Mouse (Mus musculus) large intestine, adult 2 months (tissue): ENCODE measurements at regions not wholly inside any gene's neighbourhood (a gene's known extent, or its start where the extent isn't known, plus 50 kb on each side); places are given as distances from the start of the nearest gene placed in this dataset.

Experiments used
- DNase-seq: peaks from one replicate; pipeline ENCODE4 v3.0.0-alpha.2; 2012; ENCODE audit warnings: low read depth, low spot score
- WGBS: fragments of 180-500 bp; shearing (Covaris S2); methylation state at CpG from one replicate; pipeline ENCODE4 v1.1.7; 2018; 5-methylcytosine and 5-hydroxymethylcytosine counted together

DNA sequence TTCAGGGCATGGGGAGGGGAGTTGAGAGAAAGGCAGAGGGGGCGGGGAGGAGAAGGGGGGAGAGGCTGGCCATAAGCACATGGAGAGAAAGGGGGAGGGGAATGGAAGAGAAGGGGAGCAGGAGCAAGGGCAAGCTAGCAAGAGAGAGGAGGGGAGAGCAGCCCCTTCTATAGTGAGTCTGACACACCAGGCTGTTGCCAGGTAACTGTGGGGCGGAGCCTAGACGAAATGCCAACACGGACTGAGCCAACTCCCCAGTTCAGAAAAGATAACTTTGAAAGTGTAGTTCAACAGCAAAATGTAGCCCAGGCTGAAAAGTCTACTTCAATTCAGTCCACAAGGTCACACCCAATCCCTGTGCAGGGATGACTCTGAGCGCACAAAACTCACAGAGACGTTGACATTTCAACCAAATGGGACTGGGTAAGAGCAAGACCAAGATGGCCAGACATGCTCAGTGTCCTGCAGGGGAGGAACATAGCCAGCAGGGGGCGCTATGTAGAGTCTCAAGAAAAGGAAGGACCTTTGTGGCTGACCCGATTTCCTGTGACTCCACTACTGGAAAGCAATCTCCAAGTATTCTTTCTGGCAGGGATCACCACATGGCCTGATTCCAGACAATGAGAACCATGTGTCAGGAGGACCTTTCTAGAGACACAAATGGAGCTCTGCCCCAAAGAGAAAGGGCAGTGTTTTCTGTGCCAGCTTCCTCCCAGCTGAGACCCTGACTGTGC is 140.7 kb upstream of the Slc35f3 start:
- 57% methylated on average over 8 of the region's 8 CpGs for WGBS
- DNase-seq = no peak

GRCm38 (mm10) chr8:126159485-126159884 is 138.9 kb upstream of the Slc35f3 start:
- DNase-seq = no peak
- 95% methylated on average over 4 of the region's 4 CpGs for WGBS

DNA sequence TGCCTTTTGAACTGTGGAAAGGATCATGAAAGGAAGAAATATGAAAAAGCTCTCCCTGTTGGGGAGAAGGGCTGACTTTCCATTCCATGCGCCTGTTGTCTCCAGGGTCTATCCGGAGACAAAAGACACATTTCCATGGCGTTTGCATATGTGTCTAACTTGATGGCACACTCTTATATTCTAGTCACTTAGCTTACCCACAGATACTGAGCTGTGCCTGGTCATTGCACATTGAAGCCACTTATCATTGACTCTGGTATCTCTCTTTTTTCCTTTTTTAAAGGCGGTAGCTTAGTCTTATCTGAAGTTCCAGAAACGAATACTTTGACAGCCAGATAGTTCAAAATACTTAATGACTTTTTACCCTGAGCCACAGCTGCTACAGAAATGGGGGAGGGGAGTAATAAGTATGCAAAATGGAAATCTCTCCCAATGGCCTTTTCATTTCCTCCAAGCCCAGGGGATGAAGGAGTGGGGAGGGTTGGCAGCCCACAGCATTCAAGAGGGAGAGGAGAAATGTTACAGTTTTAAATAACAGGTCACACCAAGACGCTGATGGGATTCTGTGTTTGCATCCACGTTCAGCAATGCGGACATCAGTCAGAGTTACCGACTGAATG is 137.9 kb upstream of the Slc35f3 start:
- DNase-seq = no peak
- 76% methylated on average over 9 of the region's 9 CpGs for WGBS

DNA sequence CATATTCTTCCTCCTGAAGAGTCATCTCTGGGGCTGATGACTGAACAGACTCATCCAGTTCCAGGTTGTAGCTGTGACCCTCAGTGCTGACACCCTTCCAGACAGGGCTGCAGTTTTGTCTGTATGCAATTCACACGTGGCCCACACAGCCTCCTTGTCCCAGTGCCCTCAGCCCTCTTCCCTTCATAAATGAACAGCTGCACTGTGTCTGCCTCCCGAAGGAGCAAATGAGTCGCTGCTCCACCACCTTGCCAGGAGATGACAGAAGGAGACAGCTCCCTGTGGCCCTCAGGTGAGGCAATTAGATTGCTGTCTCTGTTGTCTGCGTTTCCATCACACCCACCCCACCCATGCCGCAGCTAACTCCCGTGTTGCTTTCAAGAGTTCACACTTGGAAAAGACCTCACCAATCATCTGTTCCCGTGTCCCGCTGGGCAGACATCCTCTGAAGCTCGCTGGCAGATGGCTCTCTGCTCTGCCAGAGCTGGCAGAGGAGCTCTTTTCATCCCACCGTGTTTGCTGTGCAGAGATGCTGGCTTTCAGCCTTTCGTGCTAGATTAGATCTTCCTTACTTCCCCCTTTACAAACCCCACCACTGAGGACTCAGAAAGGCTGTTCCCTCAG is 135.5 kb upstream of the Slc35f3 start:
- no peak for DNase-seq
- WGBS = 41% methylated on average over 11 of the region's 11 CpGs

DNA sequence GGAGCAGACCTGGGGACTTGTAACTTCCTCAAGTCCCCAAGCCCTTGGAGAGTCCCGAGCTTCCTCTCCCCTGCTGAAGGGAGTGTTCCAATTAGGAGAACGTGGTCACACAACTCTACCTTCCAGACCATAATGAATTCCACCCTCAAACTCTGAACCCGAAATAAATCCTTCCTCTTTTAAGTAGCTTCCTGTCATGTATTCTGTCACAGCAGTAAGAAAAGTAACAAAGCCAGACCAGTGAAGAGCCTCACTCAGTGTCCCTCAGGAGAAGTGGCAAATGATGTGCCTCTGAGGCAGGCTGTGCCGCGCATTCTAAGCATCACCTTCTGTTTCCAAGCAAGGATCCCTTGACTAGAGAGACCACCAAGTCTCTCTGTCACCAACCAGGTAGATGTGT is 134.4 kb upstream of the Slc35f3 start:
- no peak for DNase-seq
- 66% methylated on average over 5 of the region's 5 CpGs for WGBS

GRCm38 (mm10) chr8:126165486-126166095 is 132.8 kb upstream of the Slc35f3 start:
- no peak for DNase-seq
- WGBS = 69% methylated on average over 8 of the region's 8 CpGs

GRCm38 (mm10) chr8:126166394-126166793 is 132.0 kb upstream of the Slc35f3 start:
- WGBS = 72% methylated on average over 7 of the region's 7 CpGs
- no peak for DNase-seq

- DNase-seq = no peak
- WGBS = 20% methylated on average over 7 of the region's 7 CpGs
Measured at GRCm38 (mm10) chr8:126174451-126174850, 123.9 kb upstream of the Slc35f3 start.

DNA sequence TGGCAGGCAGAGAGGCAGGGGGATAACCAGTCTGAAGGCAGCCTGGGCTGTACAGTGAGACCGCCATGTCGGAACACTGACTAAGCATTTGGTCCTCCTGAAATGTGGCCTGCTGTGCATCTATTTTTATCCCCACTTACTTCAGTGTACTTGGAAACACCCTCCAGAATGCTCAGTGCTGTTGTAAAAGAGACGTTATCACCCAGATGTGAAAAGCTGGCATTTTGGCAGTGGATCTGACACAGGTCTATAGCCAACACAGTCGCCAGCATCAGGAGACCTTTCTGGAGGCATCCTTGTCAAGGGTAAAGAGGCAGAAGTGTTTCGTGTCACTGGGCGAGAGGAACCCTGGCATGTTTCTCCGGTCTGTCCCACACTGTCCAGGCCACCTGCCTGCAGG is 122.1 kb upstream of the Slc35f3 start:
- DNase-seq = no peak
- 88% methylated on average over 7 of the region's 7 CpGs for WGBS

DNA sequence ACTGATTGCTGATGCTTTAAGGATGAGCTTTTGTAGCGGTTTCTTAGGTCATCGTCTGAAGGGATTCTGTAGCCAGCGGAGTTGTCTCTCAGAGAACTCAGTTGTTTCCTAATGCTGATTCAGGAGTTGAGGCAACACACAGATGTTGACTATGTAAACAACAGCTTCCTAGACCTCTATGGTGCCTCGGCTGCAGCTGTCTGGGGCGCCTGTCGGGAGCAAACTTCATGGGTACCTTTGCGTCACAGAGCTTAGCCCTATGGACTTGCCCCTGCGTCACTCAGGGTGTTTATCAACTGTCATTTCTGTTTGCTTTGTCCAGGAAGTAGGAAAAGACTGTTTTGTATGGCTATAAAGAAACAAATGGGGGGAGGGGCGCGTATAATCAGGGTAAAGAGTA is 120.5 kb upstream of the Slc35f3 start:
- DNase-seq = no peak
- WGBS = 40% methylated on average over 10 of the region's 10 CpGs

DNA sequence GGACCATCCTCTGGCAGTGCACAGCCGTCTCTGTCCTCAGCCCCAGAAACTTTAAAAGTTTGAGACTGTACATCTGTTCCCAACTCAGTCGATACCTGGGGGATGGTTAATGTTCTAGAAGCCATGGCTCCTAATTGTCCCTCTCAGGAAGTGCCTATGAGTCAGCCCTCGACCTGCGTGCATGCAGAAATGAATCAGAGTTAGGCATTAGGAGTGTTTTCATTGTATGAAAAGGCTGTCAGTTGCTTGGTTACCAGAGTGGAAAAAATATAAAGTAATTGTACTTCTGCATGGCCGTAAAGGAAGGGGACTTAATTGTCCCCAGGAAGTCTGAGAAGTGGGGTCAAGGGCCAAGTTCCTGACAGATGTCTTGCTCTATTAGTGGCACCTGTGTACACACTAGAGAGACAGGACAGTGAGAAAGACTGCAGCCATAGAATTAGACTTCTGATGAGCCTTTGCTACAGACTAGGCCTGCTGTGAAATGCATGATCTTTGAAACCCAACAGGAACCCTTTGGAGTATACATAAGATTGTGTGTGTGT is 109.5 kb upstream of the Slc35f3 start:
- 23% methylated on average over 5 of the region's 5 CpGs for WGBS
- no peak for DNase-seq

DNA sequence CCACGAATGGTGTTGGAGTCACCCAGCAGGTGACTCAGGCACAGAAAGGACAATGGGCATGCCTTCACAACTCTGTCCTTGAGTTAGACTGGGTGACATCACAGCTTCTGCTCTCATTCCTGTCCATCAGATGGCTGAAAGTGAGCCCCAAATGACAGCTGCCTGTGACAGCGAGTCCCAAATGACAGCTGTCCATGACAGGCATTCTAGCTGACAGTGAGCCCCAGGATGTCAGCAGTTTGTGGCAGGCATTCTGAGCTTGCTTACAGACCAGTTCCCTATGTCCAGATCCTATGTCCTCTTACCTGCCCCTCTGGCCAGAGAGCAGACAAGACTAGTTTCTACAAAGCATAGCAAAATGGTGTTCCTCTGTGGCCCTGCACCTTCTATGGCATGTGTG is 102.7 kb upstream of the Slc35f3 start:
- DNase-seq = no peak
- WGBS = 94% methylated on average over 2 of the region's 2 CpGs

GRCm38 (mm10) chr8:126210561-126210960 is 87.8 kb upstream of the Slc35f3 start:
- 86% methylated on average over 8 of the region's 8 CpGs for WGBS

GRCm38 (mm10) chr8:126212802-126213201 is 85.6 kb upstream of the Slc35f3 start:
- WGBS = 63% methylated on average over 5 of the region's 5 CpGs
- no peak for DNase-seq

More at GRCm38 (mm10) chr8:126210561-126210960, 87.8 kb upstream of the Slc35f3 start:
- DNase-seq = no peak

DNA sequence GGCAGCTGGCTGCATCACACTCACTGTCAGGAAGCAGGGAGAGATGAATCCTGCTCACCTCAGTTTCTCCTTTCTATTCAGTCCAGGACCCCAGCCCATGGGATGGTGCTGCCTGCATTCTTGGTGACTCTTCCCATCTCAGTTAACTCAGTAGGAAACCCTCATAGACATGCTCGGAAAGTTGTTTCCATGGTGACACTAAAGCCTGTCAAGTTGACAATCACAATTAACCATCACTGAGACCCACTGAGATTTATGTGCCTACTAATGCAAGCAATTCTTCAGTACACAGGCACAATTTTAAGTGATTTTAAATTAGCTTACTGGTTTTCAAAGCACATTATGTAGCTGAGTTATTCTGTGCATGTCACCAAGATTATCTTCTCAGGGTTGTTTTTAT is 83.8 kb upstream of the Slc35f3 start:
- 59% methylated on average over 1 of the region's 1 CpGs for WGBS
- DNase-seq = no peak

- DNase-seq = no peak
- 81% methylated on average over 5 of the region's 5 CpGs for WGBS
Measured at GRCm38 (mm10) chr8:126216391-126216790, 82.0 kb upstream of the Slc35f3 start.

- no peak for DNase-seq
- WGBS = 47% methylated on average over 1 of the region's 1 CpGs
Measured at GRCm38 (mm10) chr8:126221631-126222030, 76.7 kb upstream of the Slc35f3 start.

DNA sequence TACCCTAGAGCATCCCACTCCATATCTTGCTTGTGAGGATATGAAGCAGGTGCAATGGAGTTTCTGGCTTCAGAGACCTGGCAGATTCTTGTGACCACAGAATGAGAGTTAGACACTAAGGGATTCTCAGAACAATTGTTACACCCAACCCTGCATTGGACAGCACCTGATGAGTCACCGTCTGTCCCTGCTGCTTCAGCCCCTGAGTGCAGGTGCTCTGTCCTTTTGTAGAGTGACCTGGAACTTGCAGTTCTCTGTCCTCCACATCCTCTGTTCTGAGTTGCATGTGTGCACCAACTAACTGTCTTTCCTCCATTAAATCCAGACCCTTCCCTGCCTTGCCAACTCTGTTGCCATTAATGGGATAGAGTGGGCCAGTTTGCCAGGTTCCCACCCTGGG is 66.6 kb upstream of the Slc35f3 start:
- 79% methylated on average over 1 of the region's 1 CpGs for WGBS
- DNase-seq = no peak

GRCm38 (mm10) chr8:126232521-126232920 is 65.8 kb upstream of the Slc35f3 start:
- WGBS = 30% methylated on average over 7 of the region's 7 CpGs
- DNase-seq = no peak

DNA sequence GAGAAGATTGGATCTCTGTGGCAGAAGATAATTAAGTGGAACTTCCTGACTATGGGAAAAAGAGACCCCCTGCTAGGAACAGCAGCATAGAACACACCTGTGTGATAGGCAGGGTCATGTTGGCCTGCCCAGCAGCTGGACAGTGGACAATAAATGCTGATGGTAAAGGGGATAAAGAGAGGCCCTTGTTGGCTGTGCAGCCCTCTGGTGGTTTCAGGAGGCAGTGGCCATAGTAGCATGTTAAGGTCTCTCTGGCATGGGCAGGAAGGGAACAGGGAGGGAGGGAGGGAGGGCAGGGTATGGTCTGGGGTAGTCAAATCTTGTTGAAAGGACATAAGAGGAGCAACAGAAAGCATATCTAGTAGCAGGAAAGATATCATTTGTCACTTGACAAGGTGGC is 58.7 kb upstream of the Slc35f3 start:
- no peak for DNase-seq
